ENCODE assay signal across 25 mouse cellular contexts in the genomic region with DNA sequence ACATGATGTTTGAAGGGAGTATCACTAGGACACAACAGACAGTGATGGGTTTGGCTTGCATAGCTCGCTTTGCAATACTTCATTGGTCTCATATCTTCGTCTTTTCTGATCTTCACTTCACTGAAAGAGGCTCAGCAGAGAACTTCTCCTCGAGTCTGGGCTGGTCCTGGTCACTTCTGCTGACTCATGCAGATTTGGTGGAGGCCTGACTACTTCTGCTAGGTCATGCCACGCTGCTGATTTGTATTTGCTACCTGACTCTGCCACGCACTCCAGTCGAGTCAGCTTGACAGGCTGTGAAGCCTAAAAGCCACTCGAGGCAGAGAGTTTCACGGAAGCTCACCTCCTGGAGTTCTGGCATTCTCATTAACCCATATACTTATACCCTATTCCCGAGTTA. TPM values are rescaled to one million over a fixed set of nuclear protein-coding genes. Genes with fewer than 3 reads are reported as not detected.
A peak's percentile ranks its signal among the peaks of the same experiment; 100 is the strongest.
DNase-seq lines count a peak whose midpoint lies in the region; ATAC-seq and TF ChIP-seq lines count a peak whose summit lies in the region.
"Had no signal": no experiment of that assay in that cellular context is flagged by ENCODE, and none has a peak within 500 bp of the region (broad histone marks: within the 10 kb centered on the region; RNA-seq: fewer than 3 reads in every experiment).

No protein-coding gene starts in this region.

- no peak overlapping the region for H3K4me3 ChIP-seq in forebrain, embryonic 11.5 days (ENCODE audit: low read depth, low read length)
- H3K4me3 ChIP-seq in forebrain, embryonic 10.5 days = no peak overlapping the region
- H3K4me3 ChIP-seq in heart, embryonic 12.5 days = no peak overlapping the region
- H3K4me3 ChIP-seq in kidney, adult 2 months (ENCODE audit: insufficient read depth, low read depth, low read length) = no peak overlapping the region
- H3K4me3 ChIP-seq: embryonic facial prominence, embryonic 10.5 days; embryonic facial prominence, embryonic 12.5 days; erythroblast, embryonic 14.5 days; forebrain, embryonic 12.5 days had no signal

- ATAC-seq in forebrain, embryonic 11.5 days (replicated peaks; ENCODE audit: low FRiP score) = no peak
- ATAC-seq in heart, embryonic 12.5 days (ENCODE audit: insufficient number of reproducible peaks, low FRiP score) = peak; percentile 52; the same call in 1 of the 2 replicates
- ATAC-seq in erythroblast, adult 5-6 weeks (replicated peaks; ENCODE audit: low FRiP score, poor library complexity, severe bottlenecking) = peak; percentile 30; the same call in 1 of the 2 replicates
- ATAC-seq: activated CD4-positive, CD25-positive, alpha-beta regulatory T cell, adult 4 months; CD4-positive, CD25-positive, alpha-beta regulatory T cell, adult 4 months; forebrain, embryonic 14.5 days; forebrain, embryonic 16.5 days; Patski had no signal

- no peaks in the 10 kb centered on the region for H3K9me3 ChIP-seq in forebrain, embryonic 11.5 days (ENCODE audit: control insufficient read depth, low read length)
- H3K9me3 ChIP-seq in forebrain, embryonic 10.5 days = peaks cover 8% of the 10 kb centered on the region; the same call in 1 of the 2 replicates
- no peaks in the 10 kb centered on the region for H3K9me3 ChIP-seq in heart, embryonic 12.5 days (replicated peaks)
- H3K9me3 ChIP-seq: embryonic facial prominence, embryonic 10.5 days; embryonic facial prominence, embryonic 12.5 days; G1E had no signal

- H3K36me3 ChIP-seq in forebrain, embryonic 11.5 days (ENCODE audit: control insufficient read depth, insufficient read depth, low read length) = no peaks in the 10 kb centered on the region
- no peaks in the 10 kb centered on the region for H3K36me3 ChIP-seq in forebrain, embryonic 10.5 days (replicated peaks)
- H3K36me3 ChIP-seq in heart, embryonic 12.5 days = no peaks in the 10 kb centered on the region
- H3K36me3 ChIP-seq in kidney, adult 2 months (ENCODE audit: control insufficient read depth, insufficient read depth, low read length) = no peaks in the 10 kb centered on the region
- H3K36me3 ChIP-seq: embryonic facial prominence, embryonic 10.5 days; embryonic facial prominence, embryonic 12.5 days; forebrain, embryonic 12.5 days; G1E had no signal

- H3K4me1 ChIP-seq in forebrain, embryonic 11.5 days (replicated peaks; ENCODE audit: control insufficient read depth, insufficient read depth, low read length) = no peaks in the 10 kb centered on the region
- peaks cover 12% of the 10 kb centered on the region for H3K4me1 ChIP-seq in forebrain, embryonic 10.5 days
- H3K4me1 ChIP-seq in heart, embryonic 12.5 days (replicated peaks) = peaks cover 12% of the 10 kb centered on the region
- H3K4me1 ChIP-seq in kidney, adult 2 months (ENCODE audit: control insufficient read depth, insufficient read depth, low read length) = no peaks in the 10 kb centered on the region

- no peak overlapping the region for H3K9ac ChIP-seq in forebrain, embryonic 11.5 days (ENCODE audit: low read length)
- H3K9ac ChIP-seq in heart, embryonic 12.5 days = no peak overlapping the region
- H3K9ac ChIP-seq: embryonic facial prominence, embryonic 12.5 days; forebrain, embryonic 12.5 days had no signal

- H3K27me3 ChIP-seq in forebrain, embryonic 11.5 days (ENCODE audit: control insufficient read depth, insufficient read depth, low read length) = no peaks in the 10 kb centered on the region
- H3K27me3 ChIP-seq in forebrain, embryonic 10.5 days (ENCODE audit: poor library complexity, severe bottlenecking) = no peaks in the 10 kb centered on the region
- no peaks in the 10 kb centered on the region for H3K27me3 ChIP-seq in heart, embryonic 12.5 days (replicated peaks)
- H3K27me3 ChIP-seq in kidney, adult 2 months (replicated peaks; ENCODE audit: control insufficient read depth, insufficient read depth, low read length) = no peaks in the 10 kb centered on the region
- H3K27me3 ChIP-seq: embryonic facial prominence, embryonic 12.5 days; forebrain, embryonic 12.5 days; Patski had no signal

- no peak for TF ChIP-seq POLR2A in kidney, adult 2 months (IDR thresholded peaks at IDR 0.05; ENCODE audit: low read depth, low read length)

- DNase-seq in forebrain, embryonic 11.5 days (ENCODE audit: low spot score) = peak; percentile 22
- DNase-seq in forebrain, embryonic 10.5 days (ENCODE audit: extremely low spot score, low spot score) = no peak
- no peak for DNase-seq in heart, postnatal 4 days
- DNase-seq in kidney, adult 2 months = no peak
- DNase-seq: adrenal gland, adult 8-10 months; adrenal gland, postnatal 14 days; adrenal gland, postnatal 36 days; B cell, adult 2 months; cerebellum, adult 11-12 months; cerebellum, adult 2 months; cerebellum, adult 9-10 months; cerebellum, postnatal 10 days; cerebellum, postnatal 25 days had no signal

- WGBS in forebrain, embryonic 11.5 days = 84% methylated on average over 9 of the region's 9 CpGs
- 87% methylated on average over 9 of the region's 9 CpGs for WGBS in forebrain, embryonic 10.5 days
- 85% methylated on average over 9 of the region's 9 CpGs for WGBS in heart, embryonic 12.5 days
- 82% methylated on average over 9 of the region's 9 CpGs for WGBS in kidney, adult 2 months

- no peak for TF ChIP-seq CTCF in kidney, adult 2 months (conservative IDR thresholded peaks at IDR 0.05; ENCODE audit: insufficient read depth, insufficient read length, low read depth, low read length)

- no peak overlapping the region for H3K4me2 ChIP-seq in forebrain, embryonic 11.5 days (ENCODE audit: low read depth, low read length, severe bottlenecking)
- no peak overlapping the region for H3K4me2 ChIP-seq in heart, embryonic 12.5 days
- H3K4me2 ChIP-seq: embryonic facial prominence, embryonic 12.5 days; forebrain, embryonic 12.5 days had no signal

- H3K27ac ChIP-seq in forebrain, embryonic 11.5 days (ENCODE audit: low read depth, low read length) = no peak overlapping the region
- no peak overlapping the region for H3K27ac ChIP-seq in forebrain, embryonic 10.5 days
- H3K27ac ChIP-seq in heart, embryonic 12.5 days (ENCODE audit: poor library complexity, severe bottlenecking) = no peak overlapping the region
- H3K27ac ChIP-seq in kidney, adult 2 months (ENCODE audit: insufficient read depth, low read depth, low read length) = no peak overlapping the region
- H3K27ac ChIP-seq: embryonic facial prominence, embryonic 10.5 days; embryonic facial prominence, embryonic 12.5 days; forebrain, embryonic 12.5 days had no signal

RNA-seq across cellular contexts. Expression of gene Pgam2, which starts 4.4 kb away (rescaled TPM):
- 5.3 and 6.5 TPM in 2 replicates for polyA plus RNA-seq in forebrain, embryonic 11.5 days (2014; fragmentation: Nextera tagmentation; extraction: Ambion mirVana)
- 2.8 and 2.9 TPM in 2 replicates for polyA plus RNA-seq in forebrain, embryonic 10.5 days (2016; fragmentation: Nextera tagmentation; extraction: Ambion mirVana)
- 738 and 761 TPM in 2 replicates for polyA plus RNA-seq in heart, embryonic 12.5 days (2016; fragmentation: Nextera tagmentation; extraction: Ambion mirVana)
- 100 to 1,000 TPM; 715 to 738 TPM for total RNA-seq in heart, postnatal 4 days (2021)
- total RNA-seq in erythroblast, adult 5-6 weeks (2015; ENCODE audit: low replicate concordance) = not detected in 2 replicates
- not detected in 2 replicates for total RNA-seq in erythroblast, adult 5-6 weeks (2017; ENCODE audit: low replicate concordance)
- 113 and 157 TPM in 2 replicates for polyA plus RNA-seq in kidney, adult 2 months (2012; rRNA removed)
- total RNA-seq: adrenal gland, adult 8-10 months; adrenal gland, postnatal 14 days; adrenal gland, postnatal 36 days had no signal
- polyA plus RNA-seq: erythroblast, embryonic 14.5 days had no signal

RNA-seq across cellular contexts. Expression of gene Dbnl, which starts 19.7 kb away (rescaled TPM):
- polyA plus RNA-seq in forebrain, embryonic 11.5 days (2014; fragmentation: Nextera tagmentation; extraction: Ambion mirVana) = 152 and 157 TPM in 2 replicates
- 140 and 141 TPM in 2 replicates for polyA plus RNA-seq in forebrain, embryonic 10.5 days (2016; fragmentation: Nextera tagmentation; extraction: Ambion mirVana)
- polyA plus RNA-seq in heart, embryonic 12.5 days (2016; fragmentation: Nextera tagmentation; extraction: Ambion mirVana) = 87.0 and 88.0 TPM in 2 replicates
- total RNA-seq in heart, postnatal 4 days (2021) = 10 to 100 TPM; 44.7 to 46.1 TPM
- total RNA-seq in erythroblast, adult 5-6 weeks (2015; ENCODE audit: low replicate concordance) = 14.4 and 17.1 TPM in 2 replicates
- 26.0 and 32.9 TPM in 2 replicates for total RNA-seq in erythroblast, adult 5-6 weeks (2017; ENCODE audit: low replicate concordance)
- 49.6 and 52.5 TPM in 2 replicates for polyA plus RNA-seq in kidney, adult 2 months (2012; rRNA removed)

RNA-seq across cellular contexts. Expression of gene Polm, which starts 29.9 kb away (rescaled TPM):
- 8.8 and 8.9 TPM in 2 replicates for polyA plus RNA-seq in forebrain, embryonic 11.5 days (2014; fragmentation: Nextera tagmentation; extraction: Ambion mirVana)
- 10.1 and 10.6 TPM in 2 replicates for polyA plus RNA-seq in forebrain, embryonic 10.5 days (2016; fragmentation: Nextera tagmentation; extraction: Ambion mirVana)
- polyA plus RNA-seq in heart, embryonic 12.5 days (2016; fragmentation: Nextera tagmentation; extraction: Ambion mirVana) = 8.4 and 9.0 TPM in 2 replicates
- total RNA-seq in heart, postnatal 4 days (2021) = 1 to 10 TPM; 5.6 to 6.5 TPM
- 0.58 and 3.3 TPM in 2 replicates for total RNA-seq in erythroblast, adult 5-6 weeks (2015; ENCODE audit: low replicate concordance)
- total RNA-seq in erythroblast, adult 5-6 weeks (2017; ENCODE audit: low replicate concordance) = 0.28 and 1.5 TPM in 2 replicates
- 14.7 and 19.5 TPM in 2 replicates for polyA plus RNA-seq in kidney, adult 2 months (2012; rRNA removed)

RNA-seq across cellular contexts. Expression of gene Urgcp, which starts 45.8 kb away (rescaled TPM):
- polyA plus RNA-seq in forebrain, embryonic 11.5 days (2014; fragmentation: Nextera tagmentation; extraction: Ambion mirVana) = 19.1 and 20.1 TPM in 2 replicates
- 19.3 and 20.3 TPM in 2 replicates for polyA plus RNA-seq in forebrain, embryonic 10.5 days (2016; fragmentation: Nextera tagmentation; extraction: Ambion mirVana)
- 32.2 and 33.8 TPM in 2 replicates for polyA plus RNA-seq in heart, embryonic 12.5 days (2016; fragmentation: Nextera tagmentation; extraction: Ambion mirVana)
- 10 to 100 TPM; 60.5 TPM for total RNA-seq in heart, postnatal 4 days (2021)
- total RNA-seq in erythroblast, adult 5-6 weeks (2015; ENCODE audit: low replicate concordance) = 0.19 and 2.3 TPM in 2 replicates
- 1.2 and 3.2 TPM in 2 replicates for total RNA-seq in erythroblast, adult 5-6 weeks (2017; ENCODE audit: low replicate concordance)
- polyA plus RNA-seq in kidney, adult 2 months (2012; rRNA removed) = 31.5 and 32.2 TPM in 2 replicates

RNA-seq across cellular contexts. Expression of gene Aebp1, which starts 53.8 kb away (rescaled TPM):
- 20.4 and 24.9 TPM in 2 replicates for polyA plus RNA-seq in forebrain, embryonic 11.5 days (2014; fragmentation: Nextera tagmentation; extraction: Ambion mirVana)
- polyA plus RNA-seq in forebrain, embryonic 10.5 days (2016; fragmentation: Nextera tagmentation; extraction: Ambion mirVana) = 8.0 and 8.8 TPM in 2 replicates
- 31.8 and 34.7 TPM in 2 replicates for polyA plus RNA-seq in heart, embryonic 12.5 days (2016; fragmentation: Nextera tagmentation; extraction: Ambion mirVana)
- total RNA-seq in heart, postnatal 4 days (2021) = 10 to 100 TPM; 38.7 to 39.6 TPM
- total RNA-seq in erythroblast, adult 5-6 weeks (2015; ENCODE audit: low replicate concordance) = not detected in 2 replicates
- total RNA-seq in erythroblast, adult 5-6 weeks (2017; ENCODE audit: low replicate concordance) = not detected in 2 replicates
- polyA plus RNA-seq in kidney, adult 2 months (2012; rRNA removed) = 91.4 and 96.7 TPM in 2 replicates
- total RNA-seq: G1E had no signal
- polyA plus RNA-seq: G1E had no signal

Comparison
In these comparisons a context has a peak if more than half of its experiments do, and no peak if none do; other contexts are left out.
1. RNA of gene Pgam2, which starts 4.4 kb away (polyA plus RNA-seq): 738 to 761 TPM in heart, embryonic 12.5 days and 113 to 157 TPM in kidney, adult 2 months; 5.3 to 6.5 TPM in forebrain, embryonic 11.5 days and 2.8 to 2.9 TPM in forebrain, embryonic 10.5 days; every median in the first group is over 10 times any median in the second.